Mouse (Mus musculus) right cerebral cortex, postnatal 25 days (tissue): ENCODE measurements at regions not wholly inside any gene's neighbourhood (a gene's known extent, or its start where the extent isn't known, plus 50 kb on each side); places are given as distances from the start of the nearest gene placed in this dataset.

Source experiments
- DNase-seq: peaks from one replicate; pipeline ENCODE4 v3.0.0; 2022

- no peak for DNase-seq
Measured at GRCm38 (mm10) chr7:145102216-145102615, 105.7 kb downstream of the 1810010D01Rik start.

- DNase-seq, result no peak
Measured at GRCm38 (mm10) chr7:145098335-145098734, 109.6 kb downstream of the 1810010D01Rik start.

- no peak for DNase-seq
Measured at GRCm38 (mm10) chr7:145094134-145094526, 113.8 kb downstream of the 1810010D01Rik start.

GRCm38 (mm10) chr7:145093417-145094133, 114.3 kb downstream of the 1810010D01Rik start:
- no peak for DNase-seq

GRCm38 (mm10) chr7:145092392-145093176, 115.3 kb downstream of the 1810010D01Rik start:
- no peak for DNase-seq

GRCm38 (mm10) chr7:145090849-145091248, 117.1 kb downstream of the 1810010D01Rik start:
- DNase-seq, result no peak

- no peak for DNase-seq
Measured at GRCm38 (mm10) chr7:145089315-145089721, 118.6 kb downstream of the 1810010D01Rik start.

GRCm38 (mm10) chr7:145088655-145089054, 119.3 kb downstream of the 1810010D01Rik start:
- DNase-seq, result no peak

- no peak for DNase-seq
Measured at GRCm38 (mm10) chr7:145087790-145088189, 120.1 kb downstream of the 1810010D01Rik start.

- DNase-seq, result no peak
Measured at GRCm38 (mm10) chr7:145082917-145083752, 124.8 kb downstream of the 1810010D01Rik start.

GRCm38 (mm10) chr7:145071996-145072790, 132.5 kb upstream of the Ccnd1 start:
- no peak for DNase-seq

GRCm38 (mm10) chr7:145071533-145071932, 131.8 kb upstream of the Ccnd1 start:
- no peak for DNase-seq

GRCm38 (mm10) chr7:145067366-145067765, 127.6 kb upstream of the Ccnd1 start:
- no peak for DNase-seq

GRCm38 (mm10) chr7:145056320-145056719, 116.6 kb upstream of the Ccnd1 start:
- no peak for DNase-seq

- DNase-seq, result no peak
Measured at GRCm38 (mm10) chr7:145051616-145052015, 111.9 kb upstream of the Ccnd1 start.

GRCm38 (mm10) chr7:145050729-145051128, 111.0 kb upstream of the Ccnd1 start:
- DNase-seq, result no peak

GRCm38 (mm10) chr7:145048481-145048877, 108.8 kb upstream of the Ccnd1 start:
- DNase-seq, result no peak

- no peak for DNase-seq
Measured at GRCm38 (mm10) chr7:145047771-145048480, 108.2 kb upstream of the Ccnd1 start.

- no peak for DNase-seq
Measured at GRCm38 (mm10) chr7:145045230-145045629, 105.5 kb upstream of the Ccnd1 start.

GRCm38 (mm10) chr7:145043455-145044149, 103.9 kb upstream of the Ccnd1 start:
- no peak for DNase-seq

GRCm38 (mm10) chr7:145040871-145041270, 101.1 kb upstream of the Ccnd1 start:
- no peak for DNase-seq
